Mouse (Mus musculus): ENCODE data around the gene Paqr4.
"Not testable (repeated sequence)": the region's sequence is repeated elsewhere in the genome, so short reads cannot be mapped to it uniquely, and the experiment has no call there.

The Paqr4 gene

GRCm38 (mm10) chr17:23740598-23741021, at the start of gene Paqr4:
TSS of gene Paqr4 (minus strand) at chr17:23740867.
- DNase-seq (ENCODE audit: extremely low read depth, low read depth, low spot score), result no peak

GRCm38 (mm10) chr17:23789749-23790268, 49.1 kb upstream of the Paqr4 start:
- DNase-seq (ENCODE audit: extremely low read depth, low read depth, low spot score), result no peak

- no peak for DNase-seq (ENCODE audit: extremely low read depth, low read depth, low spot score)
Measured at GRCm38 (mm10) chr17:23788973-23789372, 48.3 kb upstream of the Paqr4 start.

GRCm38 (mm10) chr17:23786510-23786931, 45.9 kb upstream of the Paqr4 start:
- DNase-seq (ENCODE audit: extremely low read depth, low read depth, low spot score), result no peak

- no peak for DNase-seq (ENCODE audit: extremely low read depth, low read depth, low spot score)
Measured at GRCm38 (mm10) chr17:23785561-23786471, 45.1 kb upstream of the Paqr4 start, which contains the start of gene Flywch2. TSS of gene Flywch2 (minus strand) at chr17:23786081.

- DNase-seq (ENCODE audit: extremely low read depth, low read depth, low spot score), result no peak
Measured at GRCm38 (mm10) chr17:23783352-23783751, 42.7 kb upstream of the Paqr4 start.

GRCm38 (mm10) chr17:23778447-23778846, 37.8 kb upstream of the Paqr4 start:
- no peak for DNase-seq (ENCODE audit: extremely low read depth, low read depth, low spot score)

- DNase-seq (ENCODE audit: extremely low read depth, low read depth, low spot score), result no peak
Measured at GRCm38 (mm10) chr17:23777141-23777540, 36.5 kb upstream of the Paqr4 start.

- no peak for DNase-seq (ENCODE audit: extremely low read depth, low read depth, low spot score)
Measured at GRCm38 (mm10) chr17:23776216-23776615, 35.5 kb upstream of the Paqr4 start.

- no peak for DNase-seq (ENCODE audit: extremely low read depth, low read depth, low spot score)
Measured at GRCm38 (mm10) chr17:23774090-23774489, 33.4 kb upstream of the Paqr4 start.

GRCm38 (mm10) chr17:23773676-23774075, 33.0 kb upstream of the Paqr4 start:
- DNase-seq (ENCODE audit: extremely low read depth, low read depth, low spot score), result no peak

- not testable (repeated sequence) for DNase-seq (ENCODE audit: extremely low read depth, low read depth, low spot score)
Measured at GRCm38 (mm10) chr17:23772219-23772556, 31.5 kb upstream of the Paqr4 start.

GRCm38 (mm10) chr17:23771284-23772218, 30.9 kb upstream of the Paqr4 start, which contains the start of gene Flywch1:
TSS of gene Flywch1 (minus strand) at chr17:23771602.
- DNase-seq (ENCODE audit: extremely low read depth, low read depth, low spot score), result peak; percentile 92

- no peak for DNase-seq (ENCODE audit: extremely low read depth, low read depth, low spot score)
Measured at GRCm38 (mm10) chr17:23770896-23771283, 30.2 kb upstream of the Paqr4 start.

GRCm38 (mm10) chr17:23770493-23770892, 29.8 kb upstream of the Paqr4 start:
- no peak for DNase-seq (ENCODE audit: extremely low read depth, low read depth, low spot score)

- no peak for DNase-seq (ENCODE audit: extremely low read depth, low read depth, low spot score)
Measured at GRCm38 (mm10) chr17:23762976-23763375, 22.3 kb upstream of the Paqr4 start.

GRCm38 (mm10) chr17:23761155-23761554, 20.5 kb upstream of the Paqr4 start:
- DNase-seq (ENCODE audit: extremely low read depth, low read depth, low spot score), result no peak

- no peak for DNase-seq (ENCODE audit: extremely low read depth, low read depth, low spot score)
Measured at GRCm38 (mm10) chr17:23760231-23760630, 19.6 kb upstream of the Paqr4 start.

- DNase-seq (ENCODE audit: extremely low read depth, low read depth, low spot score), result no peak
Measured at GRCm38 (mm10) chr17:23758801-23759200, 18.1 kb upstream of the Paqr4 start.

- no peak for DNase-seq (ENCODE audit: extremely low read depth, low read depth, low spot score)
Measured at GRCm38 (mm10) chr17:23757581-23757980, 16.9 kb upstream of the Paqr4 start.

GRCm38 (mm10) chr17:23755689-23756088, 15.0 kb upstream of the Paqr4 start:
- DNase-seq (ENCODE audit: extremely low read depth, low read depth, low spot score), result no peak

Measured in fat pad, adult 2 months (tissue).